Mouse (Mus musculus): ENCODE results near the gene Lpp.

The Lpp gene

GRCm38 (mm10) chr16:24496635-24497034, 103.3 kb downstream of the Lpp start:
- no peak for DNase-seq (ENCODE audit: extremely low spot score, low read depth, low spot score)

GRCm38 (mm10) chr16:24497413-24497812, 104.1 kb downstream of the Lpp start:
- DNase-seq (ENCODE audit: extremely low spot score, low read depth, low spot score): no peak

- no peak for DNase-seq (ENCODE audit: extremely low spot score, low read depth, low spot score)
Measured at GRCm38 (mm10) chr16:24498103-24498659, 104.9 kb downstream of the Lpp start.

- no peak for DNase-seq (ENCODE audit: extremely low spot score, low read depth, low spot score)
Measured at GRCm38 (mm10) chr16:24501197-24501596, 107.9 kb downstream of the Lpp start.

DNA sequence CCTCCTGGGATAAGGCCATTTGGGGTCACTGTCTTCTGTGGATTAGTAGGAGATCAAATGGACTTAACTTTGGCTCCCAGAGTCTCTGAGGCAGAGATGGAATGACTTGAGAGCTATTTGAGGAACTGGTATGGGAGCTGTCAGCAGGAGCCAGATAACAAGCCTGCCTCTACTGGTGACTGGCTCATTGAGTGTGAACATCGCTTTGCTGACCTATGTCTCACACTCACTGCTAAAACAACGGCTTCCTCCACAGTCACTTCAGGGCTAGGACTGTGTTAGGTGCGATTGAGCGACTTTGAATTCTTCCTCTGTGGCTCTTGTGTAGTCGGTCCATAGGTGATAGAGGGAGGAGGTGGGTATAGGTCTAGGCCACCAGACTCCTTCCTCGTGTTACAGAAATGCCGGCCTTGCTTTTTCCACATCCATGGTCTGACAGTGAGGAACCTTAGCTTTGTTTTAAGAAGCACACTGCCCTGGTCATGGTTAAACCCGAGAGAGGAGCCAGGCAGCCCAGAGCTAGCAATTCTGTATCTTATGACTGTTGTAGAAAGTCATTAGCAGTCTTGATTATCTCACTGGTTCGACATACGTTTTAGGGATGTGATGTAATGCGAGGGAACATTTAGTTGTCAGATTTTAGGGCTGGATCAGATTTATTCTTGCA, 108.5 kb downstream of the Lpp start:
- no peak for DNase-seq (ENCODE audit: extremely low spot score, low read depth, low spot score)

DNA sequence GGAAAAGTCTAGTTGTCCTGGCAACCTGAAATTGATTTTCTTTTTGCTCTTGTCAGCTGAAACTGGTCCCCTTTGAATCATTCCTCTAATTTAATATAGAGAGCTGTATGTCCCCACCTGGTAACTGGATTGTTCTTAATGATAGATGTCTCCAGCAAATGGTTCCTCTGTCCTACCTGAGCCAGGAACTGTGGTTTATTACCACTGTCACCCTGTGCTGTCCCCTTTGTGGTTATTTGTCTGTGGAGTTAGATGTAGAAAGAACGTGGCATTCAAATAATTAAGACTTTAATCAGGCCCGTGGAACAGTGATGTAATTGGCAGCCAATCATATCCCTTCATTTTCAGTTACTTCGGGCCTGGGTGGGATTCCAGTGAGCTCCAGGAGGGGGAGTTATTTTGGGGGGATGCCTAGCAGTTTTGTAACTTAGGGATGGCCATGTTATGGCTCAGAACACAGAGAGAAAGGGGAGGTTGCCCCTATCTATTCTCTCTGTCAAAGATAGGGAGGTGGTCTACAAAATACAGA, 109.1 kb downstream of the Lpp start:
- DNase-seq (ENCODE audit: extremely low spot score, low read depth, low spot score): no peak

DNA sequence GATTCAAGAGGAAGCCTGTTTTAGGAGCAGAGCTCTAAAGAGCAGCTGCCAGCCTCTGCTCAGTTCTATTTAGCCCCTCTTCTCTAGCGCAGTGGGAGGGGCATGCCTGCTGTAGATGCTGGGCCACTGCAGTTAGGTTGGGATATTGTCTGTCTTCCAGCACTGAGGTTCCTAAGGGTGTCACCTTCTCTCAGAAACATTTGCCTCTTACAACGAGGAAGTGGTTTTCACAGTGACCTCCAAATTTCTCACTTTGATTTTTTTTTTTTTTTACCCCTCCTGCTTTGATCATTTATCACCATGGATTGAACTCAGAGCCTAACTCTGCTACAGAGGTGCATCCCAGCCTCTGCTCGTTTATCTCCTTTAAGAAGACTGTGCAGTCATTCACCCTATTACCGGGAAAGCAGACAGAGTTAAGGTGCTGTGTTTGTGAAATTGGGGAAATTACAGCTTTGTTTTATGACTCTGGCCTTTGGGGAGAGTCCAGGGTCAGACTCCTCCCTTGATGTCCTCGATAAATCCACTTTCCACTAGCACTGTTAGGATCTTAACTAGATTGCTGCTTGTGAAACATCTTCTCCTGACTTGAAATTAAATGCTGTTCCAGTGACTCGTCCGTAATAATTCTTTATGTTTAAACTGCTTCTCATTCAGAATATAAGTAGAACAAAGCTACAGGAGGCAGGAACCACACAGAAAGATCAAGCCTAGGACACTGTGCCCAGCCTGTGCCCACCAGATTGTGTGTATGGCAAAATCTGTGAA, 111.7 kb downstream of the Lpp start:
- no peak for DNase-seq (ENCODE audit: extremely low spot score, low read depth, low spot score)

DNA sequence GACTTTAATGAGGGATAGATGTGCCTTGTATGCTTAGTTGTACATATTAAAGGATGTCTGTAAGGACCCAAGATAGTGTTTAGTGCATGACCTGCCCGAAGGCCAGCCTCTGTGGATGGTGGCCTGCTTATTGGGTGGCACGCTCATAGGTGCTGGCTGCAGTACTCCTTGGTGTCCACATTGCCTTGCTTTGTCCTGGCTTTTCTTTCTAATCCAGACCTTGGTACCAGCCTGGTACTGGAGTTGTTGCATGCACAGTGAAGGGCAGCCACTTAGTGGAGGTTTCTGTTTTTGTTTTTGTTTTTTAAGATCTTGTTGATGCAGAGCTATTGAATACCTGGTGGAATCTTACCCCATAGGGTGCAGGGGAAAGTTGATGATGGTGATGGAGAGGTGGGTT, 112.9 kb downstream of the Lpp start:
- no peak for DNase-seq (ENCODE audit: extremely low spot score, low read depth, low spot score)

DNA sequence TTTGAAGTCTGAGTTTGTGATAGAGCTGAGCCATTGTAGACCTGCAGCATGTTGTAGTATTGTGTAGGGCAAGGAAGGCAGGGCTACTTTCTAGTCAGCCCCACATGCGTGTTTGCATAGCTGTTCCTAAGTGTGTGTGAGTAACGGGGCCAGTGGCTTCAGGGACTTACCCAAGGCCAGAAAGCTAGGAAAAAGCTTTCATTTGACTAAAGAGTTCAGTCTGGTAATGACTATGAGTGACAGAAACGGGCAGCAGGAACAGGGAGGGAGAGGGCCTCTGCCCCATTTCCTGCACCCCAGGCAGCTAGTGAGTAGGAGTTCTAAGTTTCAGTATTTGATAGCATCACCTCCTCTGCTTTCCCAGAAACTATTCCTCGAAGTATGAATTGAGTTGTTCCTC, 113.4 kb downstream of the Lpp start:
- no peak for DNase-seq (ENCODE audit: extremely low spot score, low read depth, low spot score)

GRCm38 (mm10) chr16:24507927-24508540, 114.7 kb downstream of the Lpp start:
- no peak for DNase-seq (ENCODE audit: extremely low spot score, low read depth, low spot score)

GRCm38 (mm10) chr16:24509100-24509812, 115.9 kb downstream of the Lpp start:
- DNase-seq (ENCODE audit: extremely low spot score, low read depth, low spot score): no peak

- DNase-seq (ENCODE audit: extremely low spot score, low read depth, low spot score): no peak
Measured at GRCm38 (mm10) chr16:24509813-24510166, 116.5 kb downstream of the Lpp start.

DNA sequence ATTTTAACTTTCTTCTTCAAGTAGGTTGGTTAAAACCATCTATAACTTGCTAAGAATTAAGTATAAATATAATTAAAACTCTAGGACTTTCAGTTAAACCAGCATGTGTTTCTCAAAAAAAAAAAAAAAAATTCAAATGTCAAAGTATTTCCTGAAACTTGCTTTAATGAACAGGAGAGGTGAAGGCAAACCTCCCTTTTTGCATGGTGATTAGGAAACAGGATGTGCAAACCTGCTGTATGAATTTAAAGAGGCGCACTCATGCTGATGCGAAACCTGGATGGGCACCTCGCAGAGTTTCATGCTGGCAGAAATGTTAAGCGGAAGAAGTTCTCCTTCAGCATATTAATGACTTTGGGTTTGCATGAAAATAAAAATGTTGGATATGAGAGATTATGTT, 119.9 kb downstream of the Lpp start:
- DNase-seq (ENCODE audit: extremely low spot score, low read depth, low spot score): no peak

DNA sequence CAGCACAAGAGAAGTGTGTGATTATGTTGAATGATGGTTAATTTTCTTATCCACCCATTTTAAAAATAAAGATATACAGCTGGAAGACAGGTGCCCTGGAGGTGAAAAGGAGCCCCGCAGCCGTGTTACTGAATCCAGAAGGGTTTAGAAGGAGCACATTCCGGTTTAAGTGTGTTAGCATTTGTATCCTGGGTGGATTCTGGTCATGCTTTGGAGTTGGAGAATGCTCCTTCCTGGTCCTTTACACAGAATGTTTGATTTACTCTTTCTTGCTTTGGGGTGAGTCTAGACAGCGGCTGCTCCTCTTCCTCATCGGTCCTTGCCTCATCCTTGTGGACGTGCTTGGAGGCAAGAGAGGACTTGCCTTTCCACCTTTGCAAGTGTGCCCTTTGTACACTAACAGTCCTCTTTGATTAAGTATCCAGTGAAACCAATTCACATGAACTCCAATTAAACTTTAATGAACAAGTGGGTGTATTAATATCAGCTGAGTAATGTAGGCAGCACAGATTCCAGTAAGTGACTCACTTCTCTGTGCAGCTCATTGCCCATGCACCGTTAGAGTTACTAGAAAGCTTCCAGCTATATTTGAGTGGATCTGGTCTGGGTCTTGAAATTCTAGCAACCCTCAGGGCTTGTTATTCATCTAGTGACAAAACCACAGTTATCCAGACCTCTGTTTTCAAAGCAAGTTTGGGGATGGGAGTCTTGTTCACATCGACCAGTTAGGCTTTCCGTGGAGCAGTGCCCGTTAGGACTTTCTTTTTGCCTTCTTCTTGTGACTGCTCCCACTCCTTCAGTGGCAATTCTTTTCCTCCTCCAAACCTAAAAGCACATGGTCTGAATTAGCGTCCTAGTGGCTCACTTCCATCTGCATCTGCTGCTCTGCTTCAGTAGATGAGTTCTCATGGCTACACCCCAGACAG, 121.8 kb downstream of the Lpp start:
- DNase-seq (ENCODE audit: extremely low spot score, low read depth, low spot score): no peak

DNA sequence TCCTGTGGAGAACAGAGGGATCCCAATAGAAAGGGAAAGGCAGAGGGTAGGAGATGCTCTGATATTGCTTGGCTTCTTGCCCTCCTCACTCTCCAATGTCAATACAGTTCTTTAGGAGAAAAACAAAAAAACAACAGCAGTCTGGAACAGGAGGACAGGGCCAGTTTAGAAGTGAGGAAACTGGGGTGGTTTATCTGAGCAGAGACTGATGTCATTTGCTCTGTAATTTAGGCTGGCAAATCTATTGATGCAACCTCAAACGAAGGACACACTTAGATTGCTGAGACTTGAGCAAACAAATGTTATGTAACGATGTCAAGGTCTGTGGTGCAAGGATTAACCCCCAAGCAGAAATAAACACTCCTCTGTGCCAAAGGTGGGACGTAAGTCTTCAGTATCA, 123.7 kb downstream of the Lpp start:
- DNase-seq (ENCODE audit: extremely low spot score, low read depth, low spot score): no peak

- DNase-seq (ENCODE audit: extremely low spot score, low read depth, low spot score): no peak
Measured at GRCm38 (mm10) chr16:24517501-24518042, 124.3 kb downstream of the Lpp start.

- DNase-seq (ENCODE audit: extremely low spot score, low read depth, low spot score): no peak
Measured at GRCm38 (mm10) chr16:24518785-24519184, 125.5 kb downstream of the Lpp start.

- no peak for DNase-seq (ENCODE audit: extremely low spot score, low read depth, low spot score)
Measured at GRCm38 (mm10) chr16:24527219-24527618, 133.9 kb downstream of the Lpp start.

DNA sequence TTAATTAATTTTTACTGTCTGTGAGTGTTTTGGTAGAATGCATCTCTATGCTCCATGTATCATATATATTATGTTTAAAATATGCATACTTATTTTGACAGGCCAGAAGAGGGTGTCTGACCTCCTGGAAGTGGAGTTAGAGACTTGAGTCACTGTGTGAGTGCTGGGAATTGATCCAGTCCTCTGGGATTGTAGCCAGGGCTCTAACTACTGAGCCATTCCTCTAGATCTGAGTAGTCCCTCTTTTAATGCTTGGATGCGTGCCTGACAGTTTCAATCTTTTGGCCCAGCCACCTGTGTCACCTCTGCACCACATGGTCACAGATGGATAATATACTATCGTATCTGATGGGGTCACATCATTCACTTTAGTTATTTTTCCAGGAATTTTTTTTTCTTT, 138.4 kb downstream of the Lpp start:
- DNase-seq (ENCODE audit: extremely low spot score, low read depth, low spot score): no peak

DNA sequence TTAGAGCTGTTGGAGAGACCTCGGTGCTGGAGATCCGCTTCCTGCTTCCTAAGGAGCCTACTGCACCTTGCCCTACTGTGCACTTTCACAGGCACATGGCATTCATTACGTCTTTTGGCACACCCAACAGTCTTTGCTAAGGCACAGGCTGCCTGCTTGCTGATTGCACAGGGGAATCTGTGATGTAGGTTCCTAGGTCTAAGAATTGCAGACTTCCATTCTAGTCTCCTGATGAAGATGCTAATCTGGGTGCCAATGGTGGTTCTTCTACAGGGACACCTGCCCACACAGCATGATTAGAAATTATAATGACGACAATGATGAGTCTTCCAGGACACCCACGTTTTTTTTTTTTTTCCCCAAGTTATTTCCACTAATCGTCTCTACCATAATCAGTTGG, 141.9 kb downstream of the Lpp start:
- DNase-seq (ENCODE audit: extremely low spot score, low read depth, low spot score): no peak

Measured in hindlimb bud, embryonic 11.5 days (tissue).